Mouse (Mus musculus) adrenal gland, postnatal 25 days (tissue): ENCODE measurements around the gene Zdhhc22. TPM values are rescaled to one million over a fixed set of nuclear protein-coding genes. Genes with fewer than 3 reads are reported as not detected.

Experiments
- DNase-seq: peaks from one replicate; pipeline ENCODE4 v3.0.0; 2021; ENCODE audit warnings: mixed read lengths
- total RNA-seq: library from RNA; stranded (reverse); gene quantifications from 2 replicates; pipeline ENCODE4 v1.2.3, GENCODE M21; 2021

The Zdhhc22 gene
- total RNA-seq, 1 experiment from 2014 or later = 1.9 TPM

DNA sequence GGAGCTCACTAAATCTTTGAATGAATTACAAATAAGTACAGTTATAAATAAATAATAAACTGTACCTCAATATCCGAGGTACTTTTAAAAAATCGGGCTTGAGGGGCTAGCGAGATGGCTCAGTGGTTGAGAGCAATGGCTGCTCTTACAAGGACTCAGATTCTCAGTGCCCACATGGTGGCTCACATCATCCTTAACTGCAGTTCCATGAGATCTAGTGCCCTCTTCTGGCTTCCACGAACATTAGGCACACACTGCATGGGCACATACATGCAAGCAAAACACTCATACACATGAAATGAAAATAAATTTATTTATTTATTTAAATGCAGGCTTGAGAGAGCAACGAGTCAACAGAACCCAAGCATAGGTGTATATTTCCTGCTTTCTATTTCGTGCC lies 5.7 kb upstream of the Zdhhc22 start:
- no peak for DNase-seq

DNA sequence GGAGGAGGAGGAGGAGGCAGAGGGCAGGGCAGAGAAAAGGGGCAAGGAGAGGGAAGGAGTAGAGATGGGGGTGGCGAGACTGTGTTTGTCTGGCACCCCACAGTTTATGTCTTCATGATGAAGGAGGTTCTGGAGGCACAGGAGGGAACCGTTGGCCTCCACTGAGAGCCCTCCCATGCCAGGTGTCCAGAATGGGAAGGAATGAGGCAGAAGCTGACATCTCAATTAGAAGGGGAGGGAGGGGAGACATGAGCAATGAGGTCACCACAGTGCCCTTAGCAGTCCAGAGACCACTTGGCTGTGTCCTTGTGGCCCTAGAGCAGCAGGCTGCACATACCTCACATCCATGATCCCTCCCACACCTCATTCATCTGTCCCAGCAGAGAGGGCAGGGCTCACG lies 4.5 kb upstream of the Zdhhc22 start:
- no peak for DNase-seq

DNA sequence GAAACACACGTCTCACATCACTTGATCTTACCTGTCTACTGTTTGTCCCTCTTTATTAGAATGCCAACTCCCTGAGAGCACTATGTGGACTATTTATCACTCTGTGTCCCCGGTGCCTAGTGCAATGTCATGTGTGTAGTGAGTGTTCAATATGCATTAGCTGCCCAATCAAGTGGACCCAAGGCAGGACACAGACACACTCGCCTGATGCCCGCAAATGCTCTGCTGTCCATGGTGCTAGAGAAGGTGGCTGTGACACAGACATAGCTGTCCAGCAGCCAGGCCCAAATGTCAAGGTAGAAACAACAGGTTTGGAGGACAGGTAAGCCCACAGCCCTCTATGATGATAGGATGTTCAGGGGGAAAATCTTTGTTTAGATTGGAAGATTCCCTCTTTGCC lies 3.9 kb upstream of the Zdhhc22 start:
- no peak for DNase-seq

DNA sequence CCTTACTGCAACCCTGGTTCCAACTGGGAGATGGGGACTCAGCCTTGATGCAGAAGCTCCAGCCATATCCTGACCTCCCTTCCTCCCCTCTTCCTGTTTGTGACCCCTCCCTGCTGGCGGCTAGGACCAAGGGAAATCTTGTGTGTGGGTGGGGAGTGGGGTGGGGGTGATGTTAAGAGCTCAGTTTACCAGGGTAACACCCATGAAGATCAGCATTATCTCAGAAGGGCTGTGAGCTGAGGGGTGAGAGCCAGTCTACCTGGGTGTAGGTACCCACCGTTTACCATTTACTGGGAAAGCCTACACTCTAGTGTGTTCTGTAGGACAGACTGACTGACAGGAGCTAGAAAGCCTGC lies 503 bp upstream of the Zdhhc22 start:
- DNase-seq = no peak

DNA sequence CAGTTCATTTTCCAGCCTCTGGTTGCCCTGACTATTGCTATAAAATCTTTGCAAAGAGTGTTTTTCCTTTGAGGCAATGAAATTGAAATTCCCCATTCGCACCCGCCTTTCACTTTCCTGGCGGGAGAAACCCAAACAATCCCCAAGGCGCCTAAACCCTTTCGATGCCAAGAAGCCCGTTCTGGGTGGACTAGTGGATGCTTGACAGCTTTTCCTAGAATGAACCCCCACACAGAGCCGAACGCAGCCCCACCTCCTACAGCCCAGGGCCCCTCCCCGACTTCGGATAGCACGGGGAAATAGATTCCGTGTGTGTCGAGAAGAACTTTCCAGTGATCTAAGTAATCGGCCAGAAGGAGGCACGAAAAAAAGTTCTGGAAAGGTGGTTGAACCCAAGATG lies 852 bp downstream of the Zdhhc22 start:
- DNase-seq = no peak

DNA sequence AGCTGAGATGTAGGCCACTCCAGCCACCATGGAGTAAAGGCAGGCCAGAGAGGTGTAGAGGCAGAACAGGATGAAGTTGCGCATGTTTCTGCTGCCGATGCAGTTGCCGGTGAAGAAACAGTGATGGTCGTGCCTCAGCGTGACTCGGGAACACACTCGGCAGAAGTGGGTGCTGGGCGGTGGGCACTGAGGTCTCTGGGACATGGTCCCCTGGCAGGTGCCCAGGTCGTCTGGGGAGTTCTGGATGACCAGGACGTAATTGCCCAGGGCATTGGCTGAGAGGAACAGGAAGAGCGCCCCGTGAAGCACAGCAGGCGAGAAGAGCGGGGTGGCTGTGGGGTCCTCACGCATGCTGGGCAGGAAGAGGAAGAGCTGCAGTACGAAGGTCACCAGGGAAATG lies 2.0 kb downstream of the Zdhhc22 start:
- DNase-seq = no peak

DNA sequence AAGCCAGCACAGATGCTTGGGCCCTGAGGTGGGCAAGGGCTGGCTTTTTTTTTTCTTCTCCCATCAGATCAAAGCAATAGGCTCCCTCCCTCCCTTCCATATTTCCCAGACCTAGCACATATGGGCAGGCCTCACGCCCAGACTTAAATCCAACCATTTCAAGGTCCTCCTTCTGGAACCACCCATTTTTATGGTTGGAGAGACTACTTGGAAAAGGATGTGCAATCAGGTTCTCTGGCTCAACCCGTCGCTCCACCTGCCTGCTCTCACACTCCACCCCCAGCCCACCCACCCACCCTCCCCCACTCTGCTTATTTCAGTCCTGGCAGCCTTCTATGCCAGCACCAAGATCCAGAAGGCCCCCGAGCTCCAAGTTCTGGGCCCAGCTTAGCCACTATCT lies 3.7 kb downstream of the Zdhhc22 start:
- no peak for DNase-seq

DNA sequence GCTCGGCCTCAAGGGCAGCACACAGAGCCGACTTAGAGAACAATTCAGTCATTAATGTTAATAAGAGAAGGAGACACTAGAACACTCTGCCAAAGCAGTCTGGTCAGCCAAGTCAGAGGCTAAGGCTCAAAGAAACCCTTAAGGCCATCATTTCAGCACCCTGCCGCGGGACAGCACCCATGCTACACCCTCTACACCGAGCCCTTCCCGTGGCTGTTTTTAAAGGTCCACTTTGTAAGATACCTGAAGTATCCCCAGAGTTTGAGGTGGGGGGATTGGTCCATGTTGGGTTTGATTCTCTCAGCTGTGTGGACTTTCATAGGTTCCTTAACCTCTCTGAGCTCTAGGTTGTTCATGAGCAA lies 6.1 kb downstream of the Zdhhc22 start:
- DNase-seq = peak; percentile 60

DNA sequence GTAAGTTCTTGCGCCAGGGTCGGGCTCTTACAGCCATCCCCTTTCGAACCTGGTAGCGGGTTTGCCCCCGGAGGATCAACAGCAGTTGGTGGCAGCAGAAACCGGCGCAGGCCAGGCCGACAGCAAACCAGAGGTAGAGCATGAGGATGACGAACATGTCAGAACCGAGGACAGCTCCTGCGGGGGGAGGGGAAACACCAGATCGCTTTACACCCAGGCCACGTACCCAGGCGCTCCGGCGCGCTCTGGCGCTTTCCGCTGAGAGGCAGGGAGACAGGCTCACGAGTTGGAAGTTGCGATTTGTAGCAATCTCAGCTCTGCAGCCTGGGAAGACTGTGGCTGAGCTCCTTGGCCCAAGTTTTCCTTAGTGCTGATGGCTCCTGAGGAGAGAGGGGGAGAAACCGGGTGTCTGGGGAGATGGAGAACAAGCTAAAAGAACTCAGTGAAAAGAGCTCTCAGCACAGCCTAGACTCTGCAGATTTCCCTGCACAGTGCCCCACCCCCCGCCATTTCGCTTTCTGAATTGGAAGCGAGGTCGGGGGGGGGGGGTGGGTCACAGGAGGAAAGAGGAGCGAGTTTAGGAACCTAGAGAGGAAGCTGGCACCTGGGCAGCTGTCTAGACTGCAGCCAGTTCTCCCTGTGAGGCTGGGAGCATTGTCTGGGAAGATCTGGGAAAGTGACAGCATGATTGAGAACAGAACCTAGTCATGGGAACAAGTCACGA lies 6.6 kb downstream of the Zdhhc22 start:
- DNase-seq = peak; percentile 67

DNA sequence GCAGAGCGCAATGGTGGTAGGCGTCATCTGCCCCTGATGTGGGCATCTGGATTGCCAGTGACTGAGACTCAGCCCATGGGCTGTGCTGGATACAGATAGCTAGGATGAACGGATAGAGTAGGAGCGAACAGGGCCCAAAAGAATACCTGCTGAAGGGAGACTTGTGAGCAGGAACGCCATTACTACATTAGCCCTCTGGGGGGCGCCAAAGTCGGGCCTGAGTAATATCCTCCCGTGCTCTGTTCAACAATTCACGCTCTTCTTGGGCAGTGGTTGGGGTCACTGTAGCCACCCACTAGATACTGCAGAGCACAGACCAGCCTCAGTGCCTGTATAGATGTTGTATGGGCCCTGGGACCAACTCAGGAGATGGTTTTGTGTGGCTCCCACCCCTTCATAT lies 9.1 kb downstream of the Zdhhc22 start:
- DNase-seq = no peak

DNA sequence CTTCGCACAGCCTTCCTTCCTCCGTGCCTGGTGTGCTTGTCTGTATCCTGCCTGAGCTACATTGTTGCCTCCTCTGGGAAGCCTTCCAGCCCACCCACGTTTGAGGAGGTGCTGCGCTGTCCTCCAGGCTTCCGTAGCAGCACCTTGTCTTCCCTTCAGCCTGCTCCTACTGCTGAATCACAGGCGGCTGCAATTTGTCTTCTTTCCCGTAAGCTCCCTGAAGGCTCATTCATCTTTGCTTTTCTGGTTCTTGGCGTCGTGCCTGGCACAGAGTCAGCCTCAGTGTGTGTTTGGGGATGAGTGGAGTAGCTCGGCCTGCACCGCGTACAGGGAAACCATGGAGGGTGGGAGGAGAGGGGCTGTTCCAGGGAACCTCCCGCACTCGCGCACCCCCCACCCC lies 12.4 kb downstream of the Zdhhc22 start:
- DNase-seq = peak; percentile 83

DNA sequence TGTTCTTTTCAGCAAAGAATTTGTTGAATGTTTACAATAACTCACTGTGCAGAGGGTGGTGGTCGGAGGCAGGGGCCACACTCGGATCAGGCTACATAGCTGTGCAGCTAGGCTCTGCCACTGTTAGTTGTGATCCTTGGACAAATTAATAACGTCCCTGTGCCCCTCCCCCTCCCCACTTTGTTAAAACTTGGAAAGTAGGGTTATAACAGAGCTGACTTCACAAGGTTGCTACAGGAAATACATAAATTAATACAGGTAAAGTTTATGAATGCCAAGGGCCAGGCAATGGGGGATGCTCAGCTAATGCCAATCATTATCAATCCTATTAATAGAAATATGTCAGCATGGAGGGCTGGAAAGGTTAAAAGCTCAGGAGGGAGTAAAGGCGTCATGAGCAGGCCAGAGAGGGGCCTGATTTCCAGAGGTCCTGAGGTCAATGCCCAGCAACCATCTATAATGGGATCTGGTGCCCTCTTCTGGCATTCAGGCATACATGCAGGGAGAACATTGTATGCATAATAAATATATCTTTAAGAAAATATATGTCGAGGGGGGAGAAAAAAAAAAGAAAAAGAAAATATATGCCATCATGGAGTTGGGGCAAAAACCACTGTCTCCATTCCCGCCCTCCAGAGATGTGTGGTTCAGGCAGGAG lies 13.6 kb downstream of the Zdhhc22 start:
- DNase-seq = no peak

DNA sequence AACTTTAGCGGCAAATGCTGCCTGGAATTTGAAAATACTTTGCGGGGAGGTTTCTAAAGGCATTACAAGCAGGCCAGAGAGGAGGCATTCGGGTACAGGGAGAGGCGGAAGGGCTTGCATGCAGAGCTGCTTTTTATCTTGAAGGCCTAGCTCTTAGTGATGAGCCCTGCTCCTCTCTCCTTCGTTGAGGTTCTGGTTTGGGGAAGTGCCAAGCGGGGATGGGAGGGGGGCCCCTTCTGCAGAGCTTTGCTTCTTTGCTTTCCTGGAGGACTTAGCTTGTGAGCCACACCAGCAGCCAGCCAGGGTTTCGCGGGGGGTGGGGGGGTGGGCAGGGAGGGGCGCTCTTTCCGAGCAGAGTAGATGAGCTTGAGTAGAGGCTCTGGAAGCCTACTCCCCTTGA lies 14.5 kb downstream of the Zdhhc22 start:
- no peak for DNase-seq

DNA sequence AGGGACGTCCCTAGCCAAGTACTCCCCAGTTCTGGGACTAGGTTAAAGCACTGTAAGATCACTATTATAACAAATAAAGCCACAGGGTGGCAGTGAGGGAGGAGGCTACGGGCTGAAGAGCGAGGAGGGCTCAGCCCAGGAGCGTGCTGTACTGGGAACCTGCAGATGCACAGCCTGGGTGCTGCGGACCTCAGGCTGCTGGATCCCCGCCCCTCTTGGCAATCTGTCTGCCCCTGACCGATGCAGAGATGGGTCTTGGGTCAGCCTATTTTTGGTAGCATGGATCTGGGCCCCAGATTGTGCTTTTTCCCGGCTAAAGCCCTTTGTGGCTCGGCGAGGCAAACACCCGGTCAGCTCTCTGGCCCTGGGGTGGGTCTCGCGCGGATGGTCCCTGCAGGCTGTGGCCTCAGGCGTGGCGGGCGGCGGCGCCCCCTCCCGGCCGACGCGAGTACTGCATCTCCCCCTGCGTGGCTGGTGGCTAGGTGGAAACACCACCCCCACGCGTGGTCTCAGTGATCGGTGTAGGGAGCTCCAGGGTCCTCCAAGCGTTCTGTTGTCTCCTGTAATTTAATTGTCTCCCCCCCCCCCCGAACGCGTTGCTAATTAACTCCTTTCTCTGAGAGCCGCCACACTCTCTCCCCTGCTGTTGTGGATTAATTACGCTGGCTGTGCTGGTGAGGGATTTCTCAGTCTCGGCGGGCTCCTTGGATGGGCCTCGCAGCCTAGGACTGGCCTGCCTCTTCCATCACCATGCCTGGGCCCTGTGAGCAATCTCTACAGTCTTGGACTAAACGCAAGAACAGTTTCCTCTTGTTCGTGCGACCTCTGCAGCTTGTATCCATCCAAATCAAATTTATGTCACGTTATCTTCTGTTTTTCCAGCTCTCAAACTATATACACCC lies 15.6 kb downstream of the Zdhhc22 start:
- peak; percentile 65 for DNase-seq

DNA sequence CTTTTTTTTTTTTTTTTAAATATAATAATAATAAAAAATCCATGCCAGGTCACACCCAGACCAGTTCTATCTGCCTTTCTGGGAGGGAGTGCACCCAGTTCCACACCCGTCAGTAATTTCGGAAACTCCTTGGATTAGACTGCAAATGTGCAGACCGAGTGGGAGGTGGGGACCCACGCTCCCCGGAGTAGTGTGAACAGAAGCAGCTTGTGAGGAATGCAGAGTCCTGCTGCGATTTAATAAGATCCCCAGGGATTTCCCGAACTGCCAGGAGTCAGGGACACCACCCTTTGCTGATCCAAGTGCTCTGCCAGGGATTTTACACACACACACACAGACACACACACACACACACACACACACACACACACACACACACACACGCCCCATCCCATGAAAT lies 16.5 kb downstream of the Zdhhc22 start:
- no peak for DNase-seq

DNA sequence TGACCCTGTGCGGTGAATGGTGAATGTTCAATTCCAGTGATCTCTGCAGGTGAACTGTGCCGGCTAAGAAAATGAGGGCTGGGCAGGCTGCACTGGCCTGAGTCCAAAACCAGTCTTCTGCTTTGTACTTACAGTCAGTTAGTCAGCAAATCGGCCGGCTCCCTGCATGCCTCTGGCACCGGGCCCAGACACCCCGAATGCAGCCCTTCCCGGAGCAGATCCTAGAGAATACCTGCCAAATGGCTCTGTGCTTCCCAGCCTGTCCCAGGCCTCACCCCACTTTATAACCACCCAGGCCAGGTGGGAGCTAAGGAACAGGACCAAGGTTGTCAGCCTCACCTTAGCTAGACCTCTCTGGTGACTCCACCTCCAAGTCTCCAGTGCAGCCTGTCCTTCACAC lies 17.0 kb downstream of the Zdhhc22 start:
- peak; percentile 85 for DNase-seq

DNA sequence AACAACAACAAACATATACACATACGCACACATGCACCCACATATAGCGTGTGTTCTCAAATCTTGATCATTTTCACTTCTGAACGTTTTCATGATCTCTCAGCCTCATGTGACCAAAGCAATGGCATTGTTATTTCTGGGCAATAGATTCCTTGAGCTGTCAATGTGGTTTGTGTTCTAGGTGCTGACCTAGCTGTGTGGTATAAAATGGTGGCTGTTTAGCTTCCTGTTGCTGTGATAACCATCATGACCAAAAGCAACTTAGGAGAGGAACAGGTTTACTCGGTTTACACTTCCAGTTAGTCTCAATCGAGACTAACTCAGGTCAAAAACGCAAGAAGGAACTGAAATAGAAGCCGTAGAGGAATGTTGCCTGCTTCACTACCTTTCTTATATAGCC lies 19.1 kb downstream of the Zdhhc22 start:
- no peak for DNase-seq

DNA sequence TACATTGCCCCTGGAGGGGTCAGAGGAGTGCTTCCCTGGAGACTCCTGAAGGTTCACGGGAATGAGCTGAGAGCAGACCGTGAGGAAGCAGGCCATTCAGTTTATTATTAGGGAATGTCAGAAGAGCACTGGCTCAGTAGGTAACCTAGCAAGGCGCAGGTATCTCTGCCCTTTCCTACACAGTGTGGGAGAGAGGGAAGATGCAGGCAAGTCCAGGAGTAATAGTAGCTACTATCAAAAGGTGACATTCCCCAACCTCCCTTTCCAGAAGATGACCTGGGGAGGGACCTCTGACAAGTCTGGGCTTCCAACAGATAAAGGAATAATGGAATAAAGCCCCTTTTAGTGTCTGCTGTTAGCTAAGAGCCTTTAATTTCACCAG lies 21.0 kb downstream of the Zdhhc22 start:
- no peak for DNase-seq

DNA sequence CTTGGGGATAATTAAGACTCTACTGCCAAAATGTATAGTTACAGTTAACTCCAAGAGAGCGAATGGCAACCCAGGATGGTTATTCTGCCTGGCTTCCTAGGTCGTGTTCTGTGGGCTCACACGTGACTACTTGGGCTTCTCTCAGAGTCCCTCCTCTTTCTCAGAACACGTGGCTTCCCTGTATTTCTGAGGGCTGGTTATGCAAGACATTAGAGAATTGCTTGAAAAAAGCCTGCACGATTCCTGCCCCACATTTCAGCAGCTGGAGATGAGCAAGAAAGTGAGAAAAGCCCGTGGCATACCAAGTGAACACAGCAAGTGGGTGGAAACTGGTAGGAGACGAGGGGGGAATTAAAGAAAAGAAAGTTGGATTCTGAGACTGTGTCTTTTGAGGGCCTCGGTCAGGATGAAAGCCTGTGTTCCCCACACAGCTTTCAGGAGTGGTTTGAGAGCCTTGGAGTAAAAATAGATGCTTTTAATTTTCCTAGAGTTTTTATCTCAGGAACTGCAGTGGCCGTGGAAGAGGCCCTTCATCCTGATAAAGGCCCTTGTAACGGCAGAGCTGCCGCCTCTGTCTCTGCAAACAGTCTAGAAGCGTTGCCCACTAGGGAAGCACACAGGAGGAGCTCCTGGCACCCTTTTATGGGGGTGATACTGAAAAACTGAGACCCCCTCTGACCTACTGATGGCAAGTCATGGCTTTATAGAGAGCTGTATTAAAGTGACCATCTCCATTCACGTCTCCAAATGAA lies 21.6 kb downstream of the Zdhhc22 start:
- DNase-seq = no peak

DNA sequence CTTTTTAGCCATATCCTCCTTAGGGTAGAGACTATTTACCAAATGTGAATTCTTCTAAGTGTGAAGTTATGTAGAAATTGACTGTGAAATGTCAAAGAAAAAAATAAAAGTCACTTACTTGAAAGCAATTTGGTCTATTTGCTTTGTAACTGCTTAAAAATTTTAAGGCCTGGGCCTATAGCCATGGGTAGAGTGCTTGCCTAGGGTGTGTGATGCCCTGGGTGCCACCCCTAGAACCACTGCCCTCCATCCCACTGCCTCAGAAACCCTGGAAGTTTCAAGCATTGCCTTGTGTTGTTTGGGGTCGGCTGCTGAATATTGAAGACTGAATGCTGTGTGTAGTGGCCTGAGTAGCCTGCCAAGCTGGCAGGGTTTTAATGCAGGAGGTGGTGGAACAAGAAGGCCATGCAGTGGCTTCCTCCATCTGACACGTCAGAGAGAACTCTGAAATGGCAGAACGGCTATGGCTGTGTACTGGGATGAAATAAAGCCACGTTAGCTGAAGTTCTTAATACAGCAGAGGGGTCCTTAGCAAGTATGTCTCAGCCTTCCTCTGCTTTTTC lies 24.9 kb downstream of the Zdhhc22 start:
- DNase-seq = no peak

DNA sequence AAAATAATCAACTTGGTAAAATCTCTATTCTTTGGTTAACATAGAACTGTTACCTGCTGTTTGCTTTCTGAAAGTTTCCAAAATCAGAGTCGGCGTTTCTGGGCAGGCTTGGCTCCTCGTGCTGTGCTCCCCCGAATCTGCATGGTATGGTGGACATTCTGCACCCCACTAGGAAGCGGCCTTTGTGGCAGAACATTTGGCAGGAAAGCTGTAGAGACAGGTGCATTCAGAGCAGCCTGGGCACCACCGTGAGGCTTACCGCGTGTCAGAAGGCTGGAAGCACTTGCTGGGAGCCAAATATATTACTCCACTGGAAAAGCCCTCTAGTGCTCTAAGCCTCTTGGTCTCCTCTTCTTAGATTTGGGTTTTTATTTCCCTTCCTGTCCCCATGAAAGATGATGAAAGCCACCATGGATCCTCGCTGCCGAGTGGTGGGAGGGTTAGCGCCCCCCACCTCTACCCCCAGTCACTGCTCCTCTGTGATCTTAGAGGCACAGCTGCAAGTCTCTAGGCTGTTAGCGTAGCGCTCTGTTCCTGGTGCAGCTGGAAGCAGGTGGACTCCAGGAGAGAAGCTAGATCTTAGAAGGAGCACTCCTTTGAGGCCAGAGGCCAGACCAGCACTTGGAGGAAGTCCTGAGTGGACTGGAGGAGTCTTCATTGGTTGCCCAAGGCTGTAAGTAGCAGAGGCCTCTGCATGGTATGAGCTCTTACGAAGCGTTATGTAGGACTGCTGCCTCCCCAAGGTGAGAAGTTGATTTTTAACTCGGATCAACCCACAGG lies 25.8 kb downstream of the Zdhhc22 start:
- DNase-seq = no peak
